Mouse (Mus musculus) lung, postnatal 10 days (tissue): ENCODE measurements around the gene Zfp13.
"Not testable (repeated sequence)": the region's sequence is repeated elsewhere in the genome, so short reads cannot be mapped to it uniquely, and the experiment has no call there.

Experiments
- DNase-seq: peaks from one replicate; pipeline ENCODE4 v3.0.0; 2021

Zfp13 gene

GRCm38 (mm10) chr17:23550188-23550791 is 49.0 kb downstream of the Zfp13 start:
- peak; percentile 92 for DNase-seq

GRCm38 (mm10) chr17:23549441-23549840 is 49.8 kb downstream of the Zfp13 start:
- no peak for DNase-seq

DNA sequence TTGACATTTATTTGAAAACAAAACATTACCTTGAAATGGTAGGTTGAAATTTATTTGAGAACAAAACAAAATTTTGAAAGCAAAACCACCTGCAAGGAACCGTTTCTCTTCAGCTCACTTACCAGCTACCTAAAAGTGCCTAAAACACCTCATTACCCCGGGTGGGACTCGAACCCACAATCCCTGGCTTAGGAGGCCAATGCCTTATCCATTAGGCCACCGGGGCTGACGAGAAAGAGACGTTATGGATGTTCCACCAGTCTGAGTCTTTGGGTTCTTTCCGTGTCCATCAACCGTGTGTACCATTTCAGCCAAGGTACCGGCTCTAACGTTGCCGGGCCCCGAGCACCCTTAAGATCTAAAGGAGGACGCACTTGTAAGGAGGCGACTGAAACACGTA is 50.7 kb downstream of the Zfp13 start:
- DNase-seq = peak; percentile 69

DNA sequence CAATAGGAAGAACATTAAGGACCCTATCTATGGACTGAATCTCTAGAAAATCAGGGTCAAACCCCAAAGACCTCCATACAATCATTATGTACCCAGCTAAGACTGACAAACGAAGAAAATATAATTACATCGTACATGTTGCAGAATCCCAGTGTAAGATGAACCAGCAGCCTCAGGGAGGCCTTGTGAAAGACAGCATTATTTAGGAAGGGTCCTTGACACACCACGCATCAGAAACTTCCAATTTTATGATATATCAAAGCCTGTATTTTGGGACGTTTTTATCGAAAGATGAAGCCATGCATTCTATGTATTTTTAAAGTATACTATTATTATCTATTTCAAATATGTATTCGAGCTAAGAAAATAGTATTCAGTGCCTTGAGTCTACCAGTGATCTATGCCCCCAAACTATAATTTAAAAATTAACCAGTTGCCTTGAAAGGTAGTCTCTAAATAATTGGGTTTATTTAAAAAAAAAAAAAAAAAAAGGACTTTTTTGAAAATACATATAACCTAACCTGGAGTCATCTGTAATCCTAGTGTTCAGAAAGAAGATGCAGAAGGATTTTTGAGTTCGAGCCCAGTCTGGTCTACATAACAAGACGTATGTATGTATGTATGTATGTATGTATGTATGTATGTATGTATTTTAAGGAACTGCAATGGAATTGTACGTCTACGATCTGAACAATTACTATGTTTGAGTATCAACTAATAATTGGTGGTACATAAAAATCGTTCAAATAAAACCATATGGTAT is 51.4 kb downstream of the Zfp13 start:
- no peak for DNase-seq

DNA sequence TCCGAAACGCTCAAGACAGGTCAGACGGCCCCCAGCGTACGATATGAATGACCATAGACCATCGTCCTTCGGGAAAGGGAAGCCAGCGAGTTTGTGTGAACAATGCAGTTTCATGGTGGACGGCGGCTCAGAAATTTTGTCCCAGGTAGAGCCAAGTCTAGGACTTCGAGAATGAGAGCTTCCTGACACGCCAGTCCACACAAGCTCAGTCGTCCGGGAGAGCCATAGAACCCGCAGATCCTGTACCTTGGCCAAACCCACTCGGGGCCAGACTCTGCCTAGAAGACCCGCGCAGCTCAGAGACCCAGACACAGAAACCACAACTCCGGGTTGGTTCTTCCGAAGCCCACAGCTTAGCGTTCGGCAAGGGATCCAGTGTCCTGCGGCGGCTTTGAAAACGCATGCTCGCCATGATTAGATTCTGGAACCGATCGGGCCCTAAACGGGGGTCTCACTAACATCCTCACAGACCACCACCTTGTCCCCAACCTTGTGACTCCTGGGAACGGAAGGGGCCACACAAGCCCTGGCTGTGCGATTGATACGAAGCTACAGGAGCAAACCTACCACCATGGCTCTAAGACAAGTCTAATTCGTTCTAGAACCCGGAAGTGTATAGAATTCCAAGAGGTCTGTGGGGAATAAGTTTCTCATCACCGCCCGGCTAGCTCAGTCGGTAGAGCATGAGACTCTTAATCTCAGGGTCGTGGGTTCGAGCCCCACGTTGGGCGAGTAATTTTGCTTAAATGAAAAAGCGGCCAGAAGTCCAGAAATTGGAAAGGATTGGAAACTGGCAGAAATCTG is 52.4 kb downstream of the Zfp13 start:
- peak; percentile 86 for DNase-seq

GRCm38 (mm10) chr17:23546333-23546701 is 53.0 kb downstream of the Zfp13 start:
- peak; percentile 81 for DNase-seq

- no peak for DNase-seq
Measured at GRCm38 (mm10) chr17:23545841-23546240, 53.4 kb downstream of the Zfp13 start.

GRCm38 (mm10) chr17:23544766-23545165 is 54.5 kb downstream of the Zfp13 start:
- no peak for DNase-seq

GRCm38 (mm10) chr17:23543983-23544382 is 55.3 kb downstream of the Zfp13 start:
- DNase-seq = no peak

GRCm38 (mm10) chr17:23543325-23543724 is 56.0 kb downstream of the Zfp13 start:
- peak; percentile 38 for DNase-seq

- no peak for DNase-seq
Measured at GRCm38 (mm10) chr17:23542835-23543234, 56.5 kb downstream of the Zfp13 start.

DNA sequence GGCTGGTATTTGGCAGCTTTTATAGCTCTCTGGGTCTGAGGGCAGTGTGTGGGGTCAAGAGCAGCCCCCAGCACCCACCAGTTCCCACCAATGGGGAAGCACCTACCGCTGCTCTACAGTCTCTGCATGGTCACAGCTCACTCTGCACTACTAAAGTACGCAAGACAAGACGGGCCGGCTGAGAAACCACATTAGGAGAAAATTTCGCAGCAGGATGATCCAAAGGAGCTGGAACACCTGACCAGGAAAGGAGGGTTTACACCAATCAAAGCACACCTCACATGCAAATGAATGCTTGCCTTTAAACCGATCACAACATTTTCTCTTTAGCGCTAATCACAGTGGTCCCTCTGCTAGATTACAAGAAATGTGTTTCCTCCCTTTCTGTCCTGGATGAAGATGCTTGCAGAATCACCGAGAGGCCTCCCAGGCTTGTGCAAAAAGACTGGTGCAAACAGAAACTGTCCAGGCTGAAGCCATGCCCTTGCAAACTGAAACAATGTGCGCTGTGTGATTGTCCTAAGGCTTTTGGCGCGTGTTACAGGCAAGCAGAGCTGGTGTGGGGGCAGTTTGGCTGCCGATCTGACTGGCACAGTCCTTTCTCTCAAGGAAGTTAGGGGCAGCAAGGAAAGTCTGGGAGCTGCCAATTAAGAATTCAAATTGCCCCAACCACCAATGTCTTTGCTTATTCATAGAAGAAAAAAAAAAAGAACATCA is 57.1 kb downstream of the Zfp13 start:
- DNase-seq = no peak

DNA sequence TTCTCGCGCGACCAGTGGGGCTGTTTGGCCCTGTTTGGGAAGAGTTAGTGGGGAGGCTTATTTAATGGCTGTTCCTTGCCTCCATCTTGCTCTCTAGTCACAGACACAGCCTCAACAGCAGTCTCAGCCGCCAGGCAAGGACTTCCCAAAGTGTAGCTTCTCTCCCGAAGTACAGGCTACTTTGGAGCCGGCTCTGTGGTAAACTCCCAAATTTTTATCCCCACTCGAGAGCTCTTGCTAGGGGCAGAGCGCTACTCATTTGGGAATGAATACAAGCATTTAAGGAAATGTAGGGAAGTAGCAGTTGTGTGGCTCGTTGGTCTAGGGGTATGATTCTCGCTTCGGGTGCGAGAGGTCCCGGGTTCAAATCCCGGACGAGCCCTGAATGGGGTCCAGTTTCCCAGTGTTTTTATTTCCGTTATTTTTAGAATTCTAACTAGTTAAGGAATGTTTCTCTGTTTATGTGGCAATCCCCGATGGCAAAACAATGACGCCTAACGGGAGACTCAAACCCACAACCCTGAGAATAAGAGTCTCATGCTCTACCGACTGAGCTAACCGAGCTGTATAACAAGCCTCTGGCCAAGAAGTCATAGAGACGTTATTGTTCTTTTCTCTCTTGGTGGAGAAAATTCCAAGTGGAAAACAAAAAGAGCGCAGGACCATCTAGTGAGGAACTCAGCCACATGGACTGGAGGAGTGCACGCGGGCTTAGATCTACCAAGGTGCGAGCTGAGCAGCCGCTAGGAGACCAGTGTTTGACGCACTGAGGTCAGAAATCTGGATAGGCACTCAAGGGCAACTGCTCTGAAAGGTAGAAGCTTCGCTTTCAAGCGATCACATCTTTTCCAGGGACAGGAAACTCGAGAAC is 58.4 kb downstream of the Zfp13 start:
- DNase-seq = no peak

DNA sequence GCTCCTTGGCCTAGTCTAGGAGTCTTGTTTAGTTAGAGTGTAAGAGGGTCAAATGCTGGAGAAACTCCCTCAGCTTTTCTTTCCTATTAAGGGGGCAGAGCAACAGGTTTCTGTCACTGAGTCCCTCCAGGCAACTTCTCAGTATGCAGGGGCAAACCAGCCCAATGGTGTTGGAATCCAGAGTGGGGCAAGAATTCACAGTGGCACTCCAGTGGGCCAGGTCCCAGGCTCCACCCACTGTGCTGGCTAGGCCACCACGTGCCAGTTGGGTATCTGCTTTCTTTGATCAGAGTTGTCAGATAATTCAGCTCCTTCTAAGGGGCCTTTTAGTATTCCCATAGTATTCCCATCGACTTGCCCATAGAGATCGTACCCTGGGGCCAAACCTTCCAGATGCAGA is 59.2 kb downstream of the Zfp13 start:
- no peak for DNase-seq

GRCm38 (mm10) chr17:23539608-23540007 is 59.7 kb downstream of the Zfp13 start:
- no peak for DNase-seq

DNA sequence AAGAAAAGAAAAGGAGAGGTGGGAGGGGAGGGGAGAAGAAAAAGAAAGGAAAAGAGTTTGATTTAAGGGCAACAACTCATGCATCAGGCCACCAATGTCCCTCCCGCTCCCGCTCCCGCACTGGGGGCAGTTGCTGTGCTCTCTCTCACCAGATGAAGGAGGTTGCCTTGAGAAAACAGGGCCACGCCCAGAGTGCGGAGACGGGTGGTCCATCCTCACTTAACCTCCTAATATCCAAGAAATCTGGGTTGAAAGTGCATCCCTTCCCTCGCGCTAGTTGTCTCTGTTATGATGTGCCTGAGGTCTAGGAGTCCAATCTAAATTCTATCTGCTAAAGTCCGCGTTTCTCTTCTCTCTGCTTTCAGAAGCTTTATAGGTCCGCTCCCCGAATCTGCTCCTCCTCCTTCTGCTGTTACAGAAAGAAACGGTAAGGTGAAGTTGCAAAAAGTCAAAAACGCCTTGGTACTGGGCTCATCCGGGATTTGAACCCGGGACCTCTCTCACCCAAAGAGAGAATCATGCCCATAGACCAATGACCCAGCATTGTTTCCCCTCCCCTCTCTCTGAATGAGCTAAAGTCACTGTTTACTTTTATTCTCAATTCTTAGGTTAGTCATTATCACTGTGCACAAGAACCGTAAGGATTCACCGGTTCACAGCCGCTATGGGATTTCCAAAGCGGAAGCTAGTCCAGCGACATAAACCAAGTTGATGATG is 60.8 kb downstream of the Zfp13 start:
- DNase-seq = no peak

DNA sequence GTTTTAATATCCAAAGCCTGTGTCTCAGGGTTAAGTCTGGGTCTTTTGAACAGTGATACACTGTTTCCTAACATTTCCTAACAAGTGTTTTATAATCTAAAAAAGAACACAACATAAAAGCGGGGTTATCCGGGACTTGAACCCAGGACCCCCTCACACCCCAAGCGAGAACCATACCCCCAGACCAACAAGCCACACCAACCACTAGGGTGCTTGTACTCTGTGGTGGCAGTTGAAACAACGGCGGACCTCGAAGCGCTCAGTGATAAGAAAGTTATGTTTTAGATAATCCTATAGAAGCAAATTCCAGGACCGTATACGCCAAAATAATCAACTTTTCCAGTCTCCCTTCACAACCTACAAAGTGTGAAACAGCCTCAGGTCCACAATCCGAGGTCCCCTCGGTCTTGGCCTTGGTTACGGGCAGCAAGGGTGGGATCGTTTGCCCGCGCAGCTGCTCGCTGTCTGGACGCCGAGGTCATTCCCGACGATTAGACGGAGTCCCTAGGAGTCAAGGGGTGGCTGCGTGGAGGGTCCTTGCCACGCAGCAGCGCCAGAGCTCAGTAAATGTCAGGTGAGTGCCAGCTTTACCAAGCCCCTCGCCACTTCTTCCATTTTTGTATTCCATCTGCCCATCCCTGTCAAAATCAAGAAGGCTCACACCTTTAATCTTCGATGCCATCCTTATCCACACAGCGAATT is 61.6 kb downstream of the Zfp13 start:
- DNase-seq = no peak

GRCm38 (mm10) chr17:23535046-23535788 is 64.1 kb downstream of the Zfp13 start:
- DNase-seq = not testable (repeated sequence)

DNA sequence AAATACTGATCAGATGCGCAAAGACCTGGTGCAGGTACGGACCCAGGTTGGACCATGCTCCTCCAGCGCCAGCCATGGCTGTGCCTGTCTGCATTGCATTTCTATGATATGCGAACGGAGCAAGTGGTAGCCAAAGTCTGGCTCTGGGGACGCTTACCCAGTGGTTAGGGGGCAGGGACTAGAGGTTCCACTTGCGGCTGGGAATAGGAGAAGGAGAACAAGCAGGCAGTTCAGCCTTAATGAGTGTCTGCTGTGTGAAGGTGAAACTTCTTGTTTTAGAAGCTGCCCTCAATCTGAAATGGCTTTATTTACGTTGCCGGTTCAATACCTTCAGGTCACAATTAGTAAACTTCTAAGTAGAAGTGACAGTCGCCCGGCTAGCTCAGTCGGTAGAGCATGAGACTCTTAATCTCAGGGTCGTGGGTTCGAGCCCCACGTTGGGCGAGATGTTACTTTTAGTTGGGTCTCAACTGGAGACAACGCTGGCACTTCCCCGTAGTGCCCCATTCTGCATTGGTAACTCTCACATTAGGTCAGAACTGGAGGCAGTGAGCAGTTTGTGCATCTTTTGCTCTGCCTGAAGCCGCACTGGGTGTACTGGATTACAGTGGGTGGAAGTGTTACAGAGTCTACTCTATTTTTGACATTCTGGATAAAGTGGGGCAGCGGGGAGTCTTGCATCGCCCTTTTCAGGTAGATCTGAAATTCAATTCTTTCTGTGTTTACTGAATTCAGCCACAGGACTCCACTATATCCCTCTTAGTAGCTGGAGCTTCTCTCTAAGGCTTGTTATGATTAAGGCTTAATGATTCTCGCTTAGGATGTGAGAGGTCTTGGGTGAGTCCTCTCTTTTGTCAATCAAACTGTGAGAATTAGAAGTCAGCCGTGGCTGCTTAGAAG is 65.4 kb downstream of the Zfp13 start:
- DNase-seq = not testable (repeated sequence)
